Mouse (Mus musculus) spleen, postnatal 4 days (tissue): ENCODE data around the gene Fam43a.

ENCODE experiments used
- DNase-seq, 2 experiments: peaks; one replicate each; pipeline ENCODE4 v3.0.0; 2022; ENCODE audit warnings: low spot score in 2 of 2

Gene Fam43a

DNA sequence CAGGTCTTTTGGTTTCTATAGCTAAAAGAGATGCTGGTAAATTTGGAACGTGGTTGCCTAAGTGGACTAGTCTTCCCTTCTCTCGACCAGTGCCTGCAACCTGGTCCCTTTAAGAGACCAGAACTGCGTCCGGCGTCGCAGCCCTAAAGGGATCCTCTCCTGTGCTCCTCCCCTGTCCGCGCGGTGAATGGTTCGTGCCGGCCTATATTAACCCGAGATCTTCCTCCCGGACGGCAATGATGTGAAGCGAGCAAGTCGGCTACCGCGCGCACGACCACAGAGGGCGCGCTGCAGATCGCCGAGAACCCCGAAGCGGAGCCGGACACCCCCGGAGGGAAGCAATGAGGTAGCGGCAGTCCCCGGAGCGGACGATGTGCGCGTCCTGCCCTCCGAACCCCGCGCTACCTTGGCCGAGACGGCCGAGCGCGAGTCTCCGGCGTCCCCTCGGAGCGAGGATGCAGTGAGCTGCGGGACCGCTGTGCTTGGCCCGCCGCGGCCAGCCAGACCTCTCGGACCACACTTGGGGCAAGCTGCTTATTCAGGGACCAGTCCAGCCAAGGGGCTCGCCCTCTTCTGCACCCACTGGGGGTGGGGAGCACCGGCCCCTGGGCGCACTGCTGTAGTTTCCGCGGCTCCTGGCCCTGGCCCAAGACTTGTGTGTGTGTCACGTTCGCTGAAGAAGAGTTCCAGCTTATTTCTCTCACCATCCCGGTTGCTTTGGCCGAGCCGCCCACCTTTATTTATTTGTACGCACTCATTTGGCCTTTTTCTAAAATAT, at the start of gene Fam43a:
Gene Fam43a, plus strand, starts transcription at position 233 of the 778 bp plus-strand sequence.
- peak; percentile 84 to 91 for DNase-seq

GRCm38 (mm10) chr16:30549966-30550747, 49.4 kb upstream of the Fam43a start:
- peak; percentile 75 to 90 for DNase-seq

DNA sequence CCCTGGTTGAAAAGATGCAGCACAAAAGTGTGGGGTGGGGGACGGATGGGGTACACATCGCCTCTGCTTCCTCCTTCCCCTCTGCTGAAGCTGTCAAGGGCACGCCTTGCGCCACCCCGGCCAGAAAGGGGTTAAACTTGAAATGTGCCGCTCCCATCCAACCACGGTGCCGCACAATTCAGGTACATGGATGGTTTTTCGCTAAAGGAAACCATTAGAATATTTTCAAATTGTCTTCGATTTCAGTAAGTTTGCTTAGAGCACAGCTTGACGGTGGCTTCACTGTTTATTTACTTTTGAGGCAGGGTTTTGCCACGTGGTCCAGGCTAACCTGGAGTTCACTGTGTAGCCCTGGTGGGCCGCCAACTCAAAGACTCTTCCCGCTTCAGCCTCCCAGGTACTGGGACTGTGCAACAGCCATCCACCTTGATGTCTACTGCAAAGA, 48.8 kb upstream of the Fam43a start, which contains the start of gene Tmem44:
Gene Tmem44, minus strand, starts transcription at position 95 of the 445 bp plus-strand sequence.
- DNase-seq: no peak

- peak in 1 of 2 experiments; percentile 29 for DNase-seq
Observed at GRCm38 (mm10) chr16:30552621-30553338, 46.7 kb upstream of the Fam43a start.

DNA sequence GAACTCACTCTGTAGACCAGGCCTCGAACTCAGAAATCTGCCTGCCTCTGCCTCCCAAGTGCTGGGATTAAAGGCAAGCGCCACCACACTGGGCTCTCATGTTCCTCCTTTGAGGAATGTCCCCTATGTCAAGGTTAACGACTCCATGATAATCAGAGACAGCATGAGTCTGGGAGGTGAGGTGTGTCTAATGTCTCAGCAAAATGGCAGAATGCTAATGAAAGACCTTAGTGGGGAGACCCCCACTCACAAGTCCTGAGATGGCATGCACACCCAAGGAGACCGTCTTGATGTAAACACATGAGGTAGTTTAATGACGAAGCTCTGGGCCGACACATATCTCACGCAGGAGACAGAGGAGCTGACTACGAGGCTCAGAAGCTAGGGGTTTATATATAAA, 45.4 kb upstream of the Fam43a start:
- no peak for DNase-seq

GRCm38 (mm10) chr16:30559312-30559992, 40.1 kb upstream of the Fam43a start:
- no peak for DNase-seq

- DNase-seq: no peak
Observed at GRCm38 (mm10) chr16:30560601-30561000, 38.9 kb upstream of the Fam43a start.

DNA sequence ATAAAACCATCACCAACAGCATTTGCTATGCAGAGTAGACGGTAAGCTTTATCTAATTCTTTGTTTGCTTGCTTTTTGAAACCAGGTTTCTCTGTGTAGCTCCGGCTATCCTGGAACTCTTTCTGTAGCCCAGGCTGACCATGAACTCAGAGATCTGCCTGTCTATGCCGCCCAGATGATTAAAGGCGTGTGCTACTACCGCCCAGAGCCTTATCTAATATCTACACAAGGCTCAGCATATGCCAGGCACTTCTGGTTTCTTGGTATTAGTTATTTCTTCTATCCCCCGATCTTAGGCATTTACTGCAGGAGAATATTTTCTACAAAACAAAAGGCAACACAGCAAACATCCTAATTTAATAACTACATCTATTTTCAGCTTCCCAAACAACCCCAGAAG, 33.9 kb upstream of the Fam43a start:
- DNase-seq: no peak

- no peak for DNase-seq
Observed at GRCm38 (mm10) chr16:30570173-30570572, 29.4 kb upstream of the Fam43a start.

DNA sequence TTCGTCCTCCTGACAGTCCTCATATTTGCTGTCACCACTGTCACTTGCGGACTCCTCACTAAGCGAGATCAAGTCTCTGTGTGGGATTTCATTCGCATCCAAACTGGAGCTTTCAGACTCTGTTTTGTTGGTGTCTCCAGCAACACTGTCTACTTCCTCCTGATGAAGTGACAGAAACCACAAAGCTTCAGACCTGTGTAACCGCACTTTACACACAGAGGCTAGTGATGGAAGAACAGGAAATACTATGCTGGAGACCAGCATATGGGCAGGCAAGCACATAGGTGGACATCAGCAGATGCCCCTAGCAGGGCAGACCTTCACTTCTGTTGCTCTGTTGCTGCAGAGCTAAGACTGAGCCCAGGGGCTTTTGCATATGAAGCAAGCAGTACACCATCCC, 28.1 kb upstream of the Fam43a start:
- no peak for DNase-seq

- DNase-seq: no peak
Observed at GRCm38 (mm10) chr16:30572239-30572638, 27.3 kb upstream of the Fam43a start.

GRCm38 (mm10) chr16:30575815-30576214, 23.7 kb upstream of the Fam43a start:
- DNase-seq: no peak

GRCm38 (mm10) chr16:30576392-30576791, 23.1 kb upstream of the Fam43a start:
- no peak for DNase-seq

GRCm38 (mm10) chr16:30580765-30581164, 18.8 kb upstream of the Fam43a start:
- no peak for DNase-seq

GRCm38 (mm10) chr16:30586935-30587493, 12.5 kb upstream of the Fam43a start:
- DNase-seq: no peak

GRCm38 (mm10) chr16:30587494-30588327, 11.8 kb upstream of the Fam43a start, which contains the start of gene Lsg1:
Gene Lsg1 (minus strand): TSS chr16:30587592.
- DNase-seq: peak; percentile 84 to 91

- no peak for DNase-seq
Observed at GRCm38 (mm10) chr16:30590264-30591209, 9.0 kb upstream of the Fam43a start.

DNA sequence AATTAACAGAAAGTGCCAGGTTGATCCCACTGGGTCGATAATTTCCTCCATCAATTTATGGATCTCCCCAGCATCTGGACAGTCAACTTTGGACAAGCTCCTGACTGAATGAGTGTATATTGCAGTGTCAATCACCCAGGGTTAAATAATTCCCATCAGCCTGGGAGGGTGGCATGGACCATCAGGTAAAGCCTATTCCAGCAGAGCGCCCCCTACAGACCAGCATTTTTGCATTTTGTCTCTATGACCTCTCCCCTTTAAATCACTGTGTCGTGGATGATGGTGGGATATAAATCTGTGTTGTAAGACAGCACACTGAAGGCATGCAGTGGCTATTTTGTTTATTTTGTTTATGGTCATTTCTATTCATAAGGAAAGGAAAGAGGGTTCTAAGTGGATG, 7.5 kb upstream of the Fam43a start:
- no peak for DNase-seq

DNA sequence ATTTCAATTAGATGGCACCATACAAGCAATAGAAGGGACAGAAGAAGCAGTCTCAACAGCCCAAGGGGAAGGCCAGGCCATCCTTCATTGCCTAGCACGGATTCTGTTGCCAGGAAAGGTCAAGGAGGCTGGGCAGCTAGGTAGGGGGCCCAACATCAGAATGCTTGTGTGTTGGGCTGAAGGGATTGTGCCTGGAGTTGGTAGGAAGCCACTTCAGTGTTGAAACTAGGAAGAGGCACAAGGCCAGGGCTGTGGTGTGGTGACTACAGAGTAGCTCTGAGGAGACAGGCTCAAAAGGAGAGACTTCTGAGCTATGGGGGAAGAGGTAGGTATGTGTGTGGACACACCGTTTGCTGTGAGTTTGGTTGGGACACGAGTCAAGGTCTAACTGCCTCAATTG, 4.2 kb upstream of the Fam43a start:
- no peak for DNase-seq
